Mouse (Mus musculus) bone marrow macrophage, adult 2 months (primary cell): ENCODE results near the gene Stat4.

ENCODE experiments used
- CTCF ChIP-seq: IDR thresholded peaks from 2 replicates; pipeline ENCODE4 v1.5.1; 2012; ENCODE audit warnings: low read depth, mild to moderate bottlenecking, low read length, moderate library complexity
- POLR2A ChIP-seq: IDR thresholded peaks from 2 replicates; pipeline ENCODE4 v1.6.1; 2012; ENCODE audit warnings: mild to moderate bottlenecking, low read depth, low read length, borderline replicate concordance

- TF ChIP-seq CTCF: peak; percentile 67
- no peak for TF ChIP-seq POLR2A
Observed at GRCm38 (mm10) chr1:52113666-52114069, 126.7 kb downstream of the Stat4 start.
